Mouse (Mus musculus): ENCODE measurements around the gene Susd6.

- no peak for TF ChIP-seq POLR2A (IDR thresholded peaks at IDR 0.05; ENCODE audit: insufficient read depth, low read length)
- TF ChIP-seq CTCF (IDR thresholded peaks at IDR 0.05; ENCODE audit: low read depth, low read length): no peak
Measured at GRCm38 (mm10) chr12:80927518-80927917, 137.2 kb downstream of the Susd6 start.

All from ES-Bruce4 (cell line).